Mouse (Mus musculus): ENCODE data around the gene Habp4.

The Habp4 gene

DNA sequence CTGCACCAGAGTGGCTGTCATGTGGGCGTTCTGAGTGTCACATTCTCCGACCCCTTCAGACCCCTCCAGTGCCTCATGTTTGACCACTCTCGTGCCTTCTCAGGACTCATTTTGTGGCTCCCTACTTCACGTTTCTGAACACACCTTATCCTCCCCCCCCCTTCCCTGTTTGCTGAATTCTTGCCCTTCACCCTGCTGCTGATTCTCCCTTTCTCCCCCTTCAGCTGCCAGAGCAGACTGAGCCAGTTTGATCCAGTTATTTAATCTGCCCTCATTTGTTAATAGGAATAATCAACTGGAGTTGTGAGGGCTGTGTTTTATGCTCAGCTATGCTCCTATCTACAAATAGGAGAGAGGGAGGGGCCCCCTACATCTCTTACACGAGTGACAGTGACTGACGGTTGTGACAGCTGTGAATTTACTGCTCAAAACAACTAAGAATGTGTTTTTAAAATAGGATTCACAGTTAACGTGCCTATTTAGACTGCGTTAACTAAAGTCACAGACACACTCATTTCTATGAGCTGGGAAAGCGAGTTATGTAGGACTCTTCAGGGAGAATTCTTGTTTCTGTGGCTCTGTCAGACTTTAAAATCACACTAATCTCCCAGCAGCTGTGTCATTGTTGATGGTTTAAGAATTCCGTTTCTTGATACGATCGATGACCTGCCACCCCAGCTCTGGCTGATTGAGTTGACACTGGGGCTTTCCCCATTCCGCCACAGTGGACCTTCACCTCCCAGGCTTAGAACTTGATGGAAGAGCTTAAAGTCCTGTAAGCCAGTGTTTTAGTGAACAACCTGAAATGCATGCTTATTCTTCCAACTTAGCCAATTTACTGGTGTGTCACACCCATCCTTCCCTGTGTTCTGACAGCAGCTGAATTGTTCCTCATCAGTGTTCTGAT, 17.4 kb downstream of the Habp4 start:
- DNase-seq (ENCODE audit: low spot score in 2 of 2): no peak

DNA sequence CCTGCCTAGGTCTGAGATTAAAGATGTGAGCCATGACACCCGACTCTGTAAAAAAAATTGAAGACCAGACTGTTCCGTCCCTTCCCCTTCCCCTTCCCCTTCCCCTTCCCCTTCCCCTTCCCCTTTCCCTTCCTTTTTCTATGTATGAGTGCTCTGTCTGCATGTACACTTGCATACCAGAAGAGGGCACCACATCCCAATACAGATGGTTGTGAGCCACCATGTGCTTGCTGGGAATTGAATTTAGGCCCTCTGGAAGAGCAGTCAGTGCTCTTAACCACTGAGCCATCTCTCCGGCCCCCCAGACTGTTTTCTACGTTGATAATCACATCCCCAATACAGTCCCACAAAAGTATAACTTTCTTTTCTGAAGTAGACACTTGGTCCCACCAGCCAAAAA, 18.7 kb downstream of the Habp4 start:
- no peak for DNase-seq (ENCODE audit: low spot score in 2 of 2)

DNA sequence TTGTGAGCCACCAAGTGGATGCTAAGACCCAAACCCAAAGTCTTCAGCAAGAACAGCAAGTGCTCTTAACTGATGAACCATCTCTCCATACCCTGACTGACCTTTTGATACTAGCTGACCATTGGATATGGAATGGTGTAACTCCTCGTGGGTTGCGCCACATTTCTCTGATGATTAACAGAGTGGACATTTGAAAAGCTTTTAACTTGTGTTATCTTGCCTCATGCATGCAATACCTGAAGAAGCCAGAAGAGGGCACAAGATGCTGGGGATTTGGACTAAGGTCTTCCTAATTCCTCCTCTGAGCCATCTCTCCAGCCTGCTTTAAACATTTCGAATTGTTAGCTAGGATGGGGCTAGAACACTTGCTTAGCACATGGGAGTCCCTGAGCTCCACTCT, 19.3 kb downstream of the Habp4 start:
- peak in 1 of 2 experiments; percentile 53 for DNase-seq (ENCODE audit: low spot score in 2 of 2)

- DNase-seq (ENCODE audit: low spot score in 2 of 2): no peak
Observed at GRCm38 (mm10) chr13:64182091-64182490, 20.5 kb downstream of the Habp4 start.

GRCm38 (mm10) chr13:64183583-64183982, 22.0 kb downstream of the Habp4 start:
- no peak for DNase-seq (ENCODE audit: low spot score in 2 of 2)

DNA sequence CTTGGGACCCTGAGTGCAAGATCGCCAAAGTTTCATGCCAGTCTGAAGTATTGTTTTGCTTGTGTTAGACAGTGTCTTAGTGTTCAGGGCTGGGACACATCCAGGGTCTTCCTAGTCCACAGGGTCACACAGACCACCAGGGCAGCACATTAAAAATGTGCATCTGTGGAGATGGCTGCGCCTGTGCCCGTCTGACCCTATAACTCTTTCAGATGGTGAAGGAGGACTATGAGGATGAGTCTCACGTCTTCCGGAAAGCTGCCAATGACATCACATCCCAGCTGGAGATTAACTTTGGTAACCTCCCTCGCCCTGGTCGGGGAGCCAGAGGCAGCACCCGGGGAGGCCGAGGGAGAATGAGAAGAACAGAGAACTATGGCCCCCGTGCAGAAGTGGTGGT, 22.7 kb downstream of the Habp4 start:
- DNase-seq (ENCODE audit: low spot score in 2 of 2): no peak

DNA sequence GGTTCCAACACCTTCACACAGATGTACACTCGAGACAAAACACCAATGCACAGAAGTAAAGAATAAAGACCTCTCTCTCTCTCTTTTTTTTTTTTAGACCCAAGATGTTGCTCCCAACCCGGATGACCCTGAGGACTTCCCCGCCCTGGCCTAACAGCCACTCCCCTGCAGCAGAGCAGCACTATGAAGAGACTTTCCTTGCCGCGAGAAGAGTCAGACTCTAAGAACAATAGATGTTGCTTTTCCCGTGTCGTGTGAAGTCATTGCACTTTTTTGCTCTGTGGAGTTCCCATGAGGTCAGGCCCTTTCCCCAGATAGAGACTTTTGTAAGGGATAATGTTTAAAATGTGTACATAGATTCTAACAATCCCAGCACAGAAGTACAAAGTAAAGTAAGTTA, 23.6 kb downstream of the Habp4 start:
- DNase-seq (ENCODE audit: low spot score in 2 of 2): no peak

DNA sequence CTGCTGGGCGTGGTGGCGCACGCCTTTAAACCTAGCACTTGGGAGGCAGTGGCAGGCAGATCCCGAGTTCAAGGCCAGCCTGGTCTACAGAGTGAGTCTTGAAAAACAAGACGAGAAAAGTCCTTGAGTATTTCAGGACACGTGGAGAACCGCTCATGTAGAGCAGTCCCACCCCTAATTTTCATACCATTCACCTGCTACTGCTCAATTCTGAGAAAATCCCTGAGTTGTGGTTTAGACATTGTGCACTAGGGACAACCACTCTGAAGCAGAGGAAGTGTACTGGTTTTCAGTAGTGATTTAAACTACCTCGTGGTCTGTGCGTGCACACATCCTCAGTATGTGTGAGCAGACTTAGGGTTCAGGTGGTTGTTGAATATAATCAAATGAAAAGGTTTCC, 24.0 kb downstream of the Habp4 start:
- no peak for DNase-seq (ENCODE audit: low spot score in 2 of 2)

GRCm38 (mm10) chr13:64186516-64186915, 24.9 kb downstream of the Habp4 start:
- DNase-seq (ENCODE audit: low spot score in 2 of 2): no peak

DNA sequence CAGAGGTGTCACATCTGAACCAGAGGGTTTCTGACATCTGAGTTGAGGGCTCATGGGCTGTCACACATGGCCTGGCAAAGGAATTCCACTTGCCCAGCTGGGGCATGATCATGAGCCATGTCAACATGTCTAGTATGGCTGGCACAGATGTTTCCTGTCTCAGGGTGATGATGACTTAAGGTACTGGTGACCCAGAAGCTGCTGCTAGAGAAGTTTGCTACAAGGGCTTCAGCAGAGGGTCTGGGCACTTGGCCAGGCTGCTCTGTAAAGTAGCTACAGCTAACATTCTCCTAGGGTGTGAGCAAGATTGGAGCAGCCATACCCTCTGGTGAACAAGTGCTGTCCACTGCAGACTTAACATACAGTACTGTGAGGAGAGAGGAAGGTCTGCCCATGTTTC, 25.4 kb downstream of the Habp4 start:
- no peak for DNase-seq (ENCODE audit: low spot score in 2 of 2)

DNA sequence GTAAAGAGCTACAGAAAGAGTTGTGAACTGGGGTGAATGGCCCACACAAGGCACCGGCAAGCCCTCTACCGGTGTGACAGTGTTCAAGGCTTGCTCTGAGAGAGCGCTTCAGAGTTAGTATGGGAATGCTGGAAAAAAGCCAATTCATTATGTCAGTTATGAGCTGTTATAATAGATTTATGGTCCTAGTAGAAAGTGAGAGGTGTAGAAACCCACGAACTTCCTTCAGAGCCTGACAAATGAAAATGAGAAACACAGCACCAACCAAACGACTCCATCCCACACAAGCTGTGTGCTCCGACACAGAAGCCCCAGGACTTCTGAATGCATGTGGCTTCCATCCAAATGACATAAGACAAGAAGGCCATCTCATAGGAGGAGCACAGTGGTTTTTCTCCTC, 36.3 kb downstream of the Habp4 start:
- DNase-seq (ENCODE audit: low spot score in 2 of 2): no peak

DNA sequence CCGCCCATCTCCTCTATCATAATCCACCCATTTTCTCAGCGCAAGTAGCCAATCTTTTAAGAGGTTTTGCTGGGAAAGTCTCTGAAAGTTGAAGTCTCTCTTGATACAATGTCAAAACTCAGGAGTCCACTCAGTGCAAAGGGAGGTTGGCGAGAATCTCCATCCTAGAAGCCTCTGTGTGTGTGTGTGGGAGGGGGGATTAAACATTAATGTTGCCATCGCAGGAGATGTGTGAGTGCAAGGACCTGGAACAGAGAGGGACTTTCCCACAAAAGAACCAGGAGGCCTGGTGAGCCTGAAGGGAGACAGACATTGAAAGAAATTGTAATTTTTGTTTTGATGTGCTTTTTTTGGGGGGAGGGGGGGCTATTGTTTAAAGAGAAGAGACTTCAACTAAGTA, 36.7 kb downstream of the Habp4 start:
- DNase-seq (ENCODE audit: low spot score in 2 of 2): no peak

GRCm38 (mm10) chr13:64200911-64201310, 39.3 kb downstream of the Habp4 start:
- DNase-seq (ENCODE audit: low spot score in 2 of 2): no peak

- DNase-seq (ENCODE audit: low spot score in 2 of 2): no peak
Observed at GRCm38 (mm10) chr13:64204726-64205125, 43.1 kb downstream of the Habp4 start.

DNA sequence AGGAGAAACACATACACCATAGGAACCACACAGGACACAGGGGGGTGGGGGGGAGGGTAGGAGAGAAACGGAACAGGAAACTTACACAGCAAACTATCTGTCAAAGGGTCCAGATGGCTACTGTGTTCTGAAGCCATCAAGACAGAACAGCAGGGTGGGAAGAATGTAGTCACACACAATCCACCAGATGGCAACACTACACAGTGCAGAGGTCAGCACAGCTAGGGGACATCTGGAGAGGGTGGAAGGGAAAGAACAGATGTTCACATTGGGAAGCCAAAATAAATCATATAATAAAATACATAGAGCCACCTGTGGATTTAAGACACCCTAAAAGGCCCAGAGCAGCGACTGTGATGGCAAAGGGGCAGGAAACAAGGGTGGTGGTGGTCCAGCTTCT, 43.6 kb downstream of the Habp4 start:
- no peak for DNase-seq (ENCODE audit: low spot score in 2 of 2)

DNA sequence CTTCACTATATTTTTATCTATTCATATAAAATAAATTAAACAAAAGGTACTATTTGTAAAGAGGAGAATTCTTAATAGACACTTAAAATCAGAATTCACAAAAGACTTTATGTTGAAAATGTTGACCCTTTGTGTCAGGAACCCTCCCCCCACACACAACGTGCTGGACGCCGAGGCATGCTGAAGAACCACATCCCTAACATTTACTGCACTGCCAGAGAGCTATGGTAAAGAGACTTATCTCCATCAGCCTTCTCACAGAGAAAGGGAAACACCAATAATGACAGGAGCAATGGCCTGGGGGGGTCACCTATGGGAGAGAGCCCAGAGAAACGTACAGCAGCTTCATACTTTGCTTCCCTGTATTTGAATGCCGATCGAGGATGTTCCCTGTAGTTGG, 46.5 kb downstream of the Habp4 start:
- DNase-seq (ENCODE audit: low spot score in 2 of 2): no peak

GRCm38 (mm10) chr13:64211995-64212603, 50.5 kb downstream of the Habp4 start:
- no peak for DNase-seq (ENCODE audit: low spot score in 2 of 2)

GRCm38 (mm10) chr13:64214891-64215290, 53.3 kb downstream of the Habp4 start:
- no peak for DNase-seq (ENCODE audit: low spot score in 2 of 2)

DNA sequence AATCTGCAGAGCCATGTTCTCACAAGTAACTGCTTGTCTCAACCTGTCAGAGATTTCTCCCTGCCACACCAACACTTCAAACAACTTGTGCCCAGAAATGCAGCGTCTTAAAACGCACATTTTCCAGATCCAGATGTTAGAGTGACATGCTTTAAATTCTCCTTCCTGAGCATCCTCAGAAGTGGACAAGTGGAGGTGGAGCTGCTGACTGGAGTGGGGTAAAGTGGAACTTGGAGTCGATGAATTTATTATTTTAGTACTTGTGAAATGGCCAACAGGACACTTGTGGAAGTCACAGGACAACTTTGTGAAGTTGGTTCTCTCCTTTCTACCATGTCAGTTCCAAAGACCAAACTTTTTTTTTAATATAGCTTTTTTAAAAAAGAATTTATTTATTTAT, 64.1 kb downstream of the Habp4 start:
- DNase-seq (ENCODE audit: low spot score in 2 of 2): no peak

GRCm38 (mm10) chr13:64226725-64227124, 65.1 kb downstream of the Habp4 start:
- no peak for DNase-seq (ENCODE audit: low spot score in 2 of 2)

- DNase-seq (ENCODE audit: low spot score in 2 of 2): no peak
Observed at GRCm38 (mm10) chr13:64233139-64233538, 71.5 kb downstream of the Habp4 start.

DNA sequence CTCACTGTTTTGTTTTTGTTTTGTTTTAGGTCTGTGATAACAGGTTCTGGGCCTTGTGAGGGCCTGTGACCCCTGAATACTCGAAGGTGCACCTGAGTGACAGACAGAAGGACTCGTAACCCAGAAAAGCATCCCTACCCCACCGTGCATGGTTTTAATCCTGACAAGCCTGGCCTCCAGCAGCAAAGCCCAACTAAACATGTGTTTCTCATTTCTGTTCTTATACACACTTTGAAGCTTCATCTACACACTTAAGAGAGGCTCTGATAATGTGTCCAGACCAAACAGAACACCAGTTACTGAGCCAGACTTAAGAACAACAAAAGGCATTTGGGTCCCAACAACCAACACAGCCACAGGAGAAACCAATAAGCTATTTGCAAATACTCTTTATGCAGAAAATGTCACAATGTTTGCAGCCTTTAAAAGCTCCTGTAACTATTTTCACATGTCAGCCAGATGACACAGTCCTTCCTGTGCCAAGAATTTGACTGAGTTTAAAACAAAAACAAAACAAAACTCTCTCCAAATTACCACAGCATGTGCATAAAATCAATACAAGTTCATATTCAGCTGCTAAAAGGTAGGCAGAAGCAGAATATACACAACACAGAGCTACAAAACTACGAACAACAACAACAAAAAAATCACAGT, 73.6 kb downstream of the Habp4 start:
- DNase-seq (ENCODE audit: low spot score in 2 of 2): no peak

DNA sequence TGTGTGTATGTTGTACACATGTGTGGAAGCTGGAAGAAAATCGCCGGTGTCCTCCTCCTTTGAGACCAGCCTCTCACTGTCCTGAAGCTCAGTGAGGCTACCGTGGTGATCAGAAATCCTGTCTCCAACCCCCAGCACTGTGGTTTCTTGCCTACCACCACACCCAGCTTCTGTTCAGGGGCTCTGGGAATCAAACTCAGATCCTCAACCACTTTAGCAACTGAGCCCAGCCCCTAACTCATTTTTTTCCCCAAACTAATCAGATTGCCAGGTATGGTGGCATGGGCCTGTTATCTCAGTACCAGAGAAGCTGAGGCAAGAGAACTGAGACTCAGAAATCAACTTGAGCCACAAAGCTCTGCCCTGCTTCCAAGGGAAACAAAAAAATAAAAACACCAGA, 74.2 kb downstream of the Habp4 start:
- no peak for DNase-seq (ENCODE audit: low spot score in 2 of 2)

All from frontal cortex, postnatal 14 days (tissue).